Mouse (Mus musculus): ENCODE measurements around the gene Slc5a1. TPM values are rescaled to one million over a fixed set of nuclear protein-coding genes. Genes with fewer than 3 reads are reported as not detected.

Slc5a1 gene
- polyA plus RNA-seq, 1 experiment from 2014 or later, result not detected

GRCm38 (mm10) chr5:33102369-33103055 lies 1.5 kb upstream of the Slc5a1 start:
- peaks cover 17% of the 10 kb centered on the region for H3K27me3 ChIP-seq (ENCODE audit: control insufficient read depth, insufficient read depth, low read length)
- DNase-seq (ENCODE audit: low spot score) (no peak), ATAC-seq (replicated peaks; ENCODE audit: insufficient number of reproducible peaks, low FRiP score, low TSS enrichment, low read depth) (no peak)
- no peaks in the 10 kb centered on the region for H3K4me1 ChIP-seq (ENCODE audit: control insufficient read depth, insufficient read depth, low read length)
- H3K9ac ChIP-seq (replicated peaks; ENCODE audit: low read length), result no peak overlapping the region
- H3K4me2 ChIP-seq (ENCODE audit: low read depth, low read length), result no peak overlapping the region
- 23% methylated on average over 12 of the region's 12 CpGs for WGBS
- no peak overlapping the region for H3K4me3 ChIP-seq (ENCODE audit: low read depth, low read length)
- no peaks in the 10 kb centered on the region for H3K9me3 ChIP-seq (replicated peaks; ENCODE audit: control insufficient read depth, low read length)
- H3K36me3 ChIP-seq (replicated peaks; ENCODE audit: control insufficient read depth, insufficient read depth, low read depth, low read length), result no peaks in the 10 kb centered on the region
- H3K27ac ChIP-seq (replicated peaks; ENCODE audit: low read depth, low read length), result no peak overlapping the region

DNA sequence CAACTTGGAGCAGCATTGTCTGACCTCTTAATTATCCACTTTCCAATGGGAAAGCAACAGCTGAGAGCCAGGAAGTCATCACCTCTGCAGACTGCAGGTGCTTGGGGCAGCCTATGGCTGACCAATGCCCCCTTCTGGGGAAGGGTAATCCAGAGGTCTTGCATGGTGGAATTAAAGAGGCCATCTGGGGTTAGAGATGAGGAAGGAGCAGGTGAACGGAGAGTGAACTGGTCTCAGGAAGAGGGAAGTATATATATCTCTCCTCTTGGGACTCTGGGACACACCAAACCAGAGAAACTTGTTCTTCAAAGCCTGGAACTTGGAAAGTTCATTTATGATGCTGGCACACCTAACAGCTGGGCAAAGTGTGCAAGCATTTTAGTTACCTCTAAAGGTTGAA lies 857 bp downstream of the Slc5a1 start:
- Histone ChIP-seq H3K36me3 (replicated peaks; ENCODE audit: control insufficient read depth, insufficient read depth, low read depth, low read length) (no peaks in the 10 kb centered on the region), H3K9ac (replicated peaks; ENCODE audit: low read length) (no peak overlapping the region), H3K27ac (replicated peaks; ENCODE audit: low read depth, low read length) (no peak overlapping the region), H3K4me1 (ENCODE audit: control insufficient read depth, insufficient read depth, low read length) (no peaks in the 10 kb centered on the region), H3K4me2 (ENCODE audit: low read depth, low read length) (no peak overlapping the region), H3K4me3 (ENCODE audit: low read depth, low read length) (no peak overlapping the region), H3K9me3 (replicated peaks; ENCODE audit: control insufficient read depth, low read length) (no peaks in the 10 kb centered on the region), H3K27me3 (ENCODE audit: control insufficient read depth, insufficient read depth, low read length) (peaks cover 17% of the 10 kb centered on the region)
- no peak for ATAC-seq (replicated peaks; ENCODE audit: insufficient number of reproducible peaks, low FRiP score, low TSS enrichment, low read depth)
- DNase-seq (ENCODE audit: low spot score), result no peak
- 50% methylated on average over 1 of the region's 1 CpGs for WGBS

DNA sequence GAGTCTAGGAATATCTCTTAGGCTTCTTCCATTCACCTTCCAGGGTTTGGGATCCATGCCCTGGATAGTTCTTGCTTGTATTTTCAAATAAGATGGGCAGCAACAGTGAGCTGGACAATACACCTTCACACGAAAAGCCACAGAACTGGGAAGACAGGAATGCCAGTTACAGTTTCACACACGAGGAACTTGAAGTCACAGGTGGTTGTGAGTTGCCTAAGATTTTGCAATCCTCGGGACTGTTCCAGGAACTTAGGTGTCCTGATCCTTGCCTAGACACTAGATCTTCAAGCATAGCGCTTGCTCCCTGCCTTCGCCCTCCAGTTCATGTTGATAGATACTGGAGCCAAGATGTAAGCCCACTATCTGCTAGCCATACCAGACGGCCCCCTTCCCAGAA lies 1.6 kb downstream of the Slc5a1 start:
- H3K27ac ChIP-seq (replicated peaks; ENCODE audit: low read depth, low read length), result no peak overlapping the region
- ATAC-seq (replicated peaks; ENCODE audit: insufficient number of reproducible peaks, low FRiP score, low TSS enrichment, low read depth) (no peak), DNase-seq (ENCODE audit: low spot score) (no peak)
- H3K9ac ChIP-seq (replicated peaks; ENCODE audit: low read length), result no peak overlapping the region
- no peak overlapping the region for H3K4me3 ChIP-seq (ENCODE audit: low read depth, low read length)
- peaks cover 17% of the 10 kb centered on the region for H3K27me3 ChIP-seq (ENCODE audit: control insufficient read depth, insufficient read depth, low read length)
- H3K9me3 ChIP-seq (replicated peaks; ENCODE audit: control insufficient read depth, low read length), result no peaks in the 10 kb centered on the region
- H3K36me3 ChIP-seq (replicated peaks; ENCODE audit: control insufficient read depth, insufficient read depth, low read depth, low read length), result no peaks in the 10 kb centered on the region
- no peak overlapping the region for H3K4me2 ChIP-seq (ENCODE audit: low read depth, low read length)
- no peaks in the 10 kb centered on the region for H3K4me1 ChIP-seq (ENCODE audit: control insufficient read depth, insufficient read depth, low read length)
- 86% methylated on average over 6 of the region's 6 CpGs for WGBS

- Histone ChIP-seq H3K4me3 (ENCODE audit: low read depth, low read length) (no peak overlapping the region), H3K4me1 (ENCODE audit: control insufficient read depth, insufficient read depth, low read length) (no peaks in the 10 kb centered on the region), H3K4me2 (ENCODE audit: low read depth, low read length) (no peak overlapping the region), H3K9me3 (replicated peaks; ENCODE audit: control insufficient read depth, low read length) (no peaks in the 10 kb centered on the region), H3K27me3 (ENCODE audit: control insufficient read depth, insufficient read depth, low read length) (peaks cover 17% of the 10 kb centered on the region), H3K36me3 (replicated peaks; ENCODE audit: control insufficient read depth, insufficient read depth, low read depth, low read length) (no peaks in the 10 kb centered on the region), H3K9ac (replicated peaks; ENCODE audit: low read length) (no peak overlapping the region), H3K27ac (replicated peaks; ENCODE audit: low read depth, low read length) (no peak overlapping the region)
- no peak for ATAC-seq (replicated peaks; ENCODE audit: insufficient number of reproducible peaks, low FRiP score, low TSS enrichment, low read depth)
- WGBS, result 74% methylated on average over 6 of the region's 6 CpGs
- no peak for DNase-seq (ENCODE audit: low spot score)
Observed at GRCm38 (mm10) chr5:33107056-33107455, 3.0 kb downstream of the Slc5a1 start.

GRCm38 (mm10) chr5:33107778-33108405 lies 3.9 kb downstream of the Slc5a1 start:
- ATAC-seq (replicated peaks; ENCODE audit: insufficient number of reproducible peaks, low FRiP score, low TSS enrichment, low read depth) (no peak), DNase-seq (ENCODE audit: low spot score) (no peak)
- Histone ChIP-seq H3K4me3 (ENCODE audit: low read depth, low read length) (no peak overlapping the region), H3K27ac (replicated peaks; ENCODE audit: low read depth, low read length) (no peak overlapping the region), H3K4me1 (ENCODE audit: control insufficient read depth, insufficient read depth, low read length) (no peaks in the 10 kb centered on the region), H3K27me3 (ENCODE audit: control insufficient read depth, insufficient read depth, low read length) (peaks cover 17% of the 10 kb centered on the region), H3K9ac (replicated peaks; ENCODE audit: low read length) (no peak overlapping the region), H3K4me2 (ENCODE audit: low read depth, low read length) (no peak overlapping the region), H3K36me3 (replicated peaks; ENCODE audit: control insufficient read depth, insufficient read depth, low read depth, low read length) (no peaks in the 10 kb centered on the region), H3K9me3 (replicated peaks; ENCODE audit: control insufficient read depth, low read length) (no peaks in the 10 kb centered on the region)
- WGBS, result 70% methylated on average over 14 of the region's 14 CpGs

DNA sequence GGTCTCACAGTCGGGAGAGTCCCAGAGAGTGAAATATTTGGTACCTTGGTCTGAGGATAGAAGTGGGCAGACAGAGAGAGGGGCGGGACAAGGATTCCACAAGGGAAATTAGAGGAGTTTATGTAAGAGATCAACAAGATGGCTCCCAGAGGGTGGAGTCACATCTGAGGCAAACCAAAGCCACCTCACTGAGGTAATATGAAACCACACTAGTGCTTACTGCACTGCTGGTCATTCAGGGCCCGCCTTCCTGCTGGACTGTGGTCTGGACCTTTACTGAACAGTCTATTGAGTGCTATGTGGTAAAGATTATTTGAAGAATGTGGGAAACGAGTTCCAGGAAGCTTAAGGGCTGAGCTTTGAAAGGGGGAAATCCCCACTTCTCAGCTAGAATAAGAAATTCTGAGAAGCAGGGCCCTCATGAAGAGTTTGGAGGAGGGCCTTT lies 17.9 kb downstream of the Slc5a1 start:
- no peak for ATAC-seq (replicated peaks; ENCODE audit: insufficient number of reproducible peaks, low FRiP score, low TSS enrichment, low read depth)
- no peaks in the 10 kb centered on the region for H3K4me1 ChIP-seq (ENCODE audit: control insufficient read depth, insufficient read depth, low read length)
- no peak overlapping the region for H3K27ac ChIP-seq (replicated peaks; ENCODE audit: low read depth, low read length)
- H3K9me3 ChIP-seq (replicated peaks; ENCODE audit: control insufficient read depth, low read length), result no peaks in the 10 kb centered on the region
- DNase-seq (ENCODE audit: low spot score), result no peak
- 51% methylated on average over 4 of the region's 4 CpGs for WGBS
- H3K27me3 ChIP-seq (ENCODE audit: control insufficient read depth, insufficient read depth, low read length), result no peaks in the 10 kb centered on the region
- H3K4me3 ChIP-seq (ENCODE audit: low read depth, low read length), result no peak overlapping the region
- H3K9ac ChIP-seq (replicated peaks; ENCODE audit: low read length), result no peak overlapping the region
- H3K36me3 ChIP-seq (replicated peaks; ENCODE audit: control insufficient read depth, insufficient read depth, low read depth, low read length), result no peaks in the 10 kb centered on the region
- no peak overlapping the region for H3K4me2 ChIP-seq (ENCODE audit: low read depth, low read length)

DNA sequence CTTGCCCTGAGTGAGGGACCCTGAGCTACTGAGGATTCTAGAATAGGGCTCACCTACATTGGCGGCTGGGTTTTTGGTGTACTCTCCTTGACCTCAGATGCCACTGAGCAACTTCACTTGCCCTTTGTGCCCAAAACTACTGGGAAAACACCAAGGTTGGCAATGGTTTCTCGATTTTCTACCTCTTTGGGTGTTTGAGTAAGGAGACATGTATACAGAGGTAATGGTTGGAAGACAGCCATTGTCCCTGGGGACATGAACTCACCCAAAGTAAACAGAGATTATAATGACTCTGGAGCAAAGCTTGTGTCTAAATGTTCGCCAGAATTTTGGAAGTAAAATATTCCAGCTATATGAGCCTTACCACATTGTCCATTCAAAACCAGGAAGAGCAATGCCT lies 19.6 kb downstream of the Slc5a1 start:
- no peak overlapping the region for H3K9ac ChIP-seq (replicated peaks; ENCODE audit: low read length)
- H3K27me3 ChIP-seq (ENCODE audit: control insufficient read depth, insufficient read depth, low read length), result no peaks in the 10 kb centered on the region
- no peak overlapping the region for H3K4me2 ChIP-seq (ENCODE audit: low read depth, low read length)
- H3K4me3 ChIP-seq (ENCODE audit: low read depth, low read length), result no peak overlapping the region
- WGBS, result 73% methylated on average over 3 of the region's 3 CpGs
- ATAC-seq (replicated peaks; ENCODE audit: insufficient number of reproducible peaks, low FRiP score, low TSS enrichment, low read depth) (no peak), DNase-seq (ENCODE audit: low spot score) (no peak)
- no peaks in the 10 kb centered on the region for H3K36me3 ChIP-seq (replicated peaks; ENCODE audit: control insufficient read depth, insufficient read depth, low read depth, low read length)
- no peaks in the 10 kb centered on the region for H3K4me1 ChIP-seq (ENCODE audit: control insufficient read depth, insufficient read depth, low read length)
- no peaks in the 10 kb centered on the region for H3K9me3 ChIP-seq (replicated peaks; ENCODE audit: control insufficient read depth, low read length)
- no peak overlapping the region for H3K27ac ChIP-seq (replicated peaks; ENCODE audit: low read depth, low read length)

- Histone ChIP-seq H3K4me2 (ENCODE audit: low read depth, low read length) (no peak overlapping the region), H3K27me3 (ENCODE audit: control insufficient read depth, insufficient read depth, low read length) (no peaks in the 10 kb centered on the region), H3K9me3 (replicated peaks; ENCODE audit: control insufficient read depth, low read length) (no peaks in the 10 kb centered on the region), H3K36me3 (replicated peaks; ENCODE audit: control insufficient read depth, insufficient read depth, low read depth, low read length) (no peaks in the 10 kb centered on the region), H3K4me1 (ENCODE audit: control insufficient read depth, insufficient read depth, low read length) (no peaks in the 10 kb centered on the region), H3K27ac (replicated peaks; ENCODE audit: low read depth, low read length) (no peak overlapping the region), H3K9ac (replicated peaks; ENCODE audit: low read length) (no peak overlapping the region), H3K4me3 (ENCODE audit: low read depth, low read length) (no peak overlapping the region)
- 88% methylated on average over 4 of the region's 4 CpGs for WGBS
- ATAC-seq (replicated peaks; ENCODE audit: insufficient number of reproducible peaks, low FRiP score, low TSS enrichment, low read depth) (no peak), DNase-seq (ENCODE audit: low spot score) (no peak)
Observed at GRCm38 (mm10) chr5:33125318-33125717, 21.3 kb downstream of the Slc5a1 start.

All from embryonic facial prominence, embryonic 11.5 days (tissue).